In the genomic region with DNA sequence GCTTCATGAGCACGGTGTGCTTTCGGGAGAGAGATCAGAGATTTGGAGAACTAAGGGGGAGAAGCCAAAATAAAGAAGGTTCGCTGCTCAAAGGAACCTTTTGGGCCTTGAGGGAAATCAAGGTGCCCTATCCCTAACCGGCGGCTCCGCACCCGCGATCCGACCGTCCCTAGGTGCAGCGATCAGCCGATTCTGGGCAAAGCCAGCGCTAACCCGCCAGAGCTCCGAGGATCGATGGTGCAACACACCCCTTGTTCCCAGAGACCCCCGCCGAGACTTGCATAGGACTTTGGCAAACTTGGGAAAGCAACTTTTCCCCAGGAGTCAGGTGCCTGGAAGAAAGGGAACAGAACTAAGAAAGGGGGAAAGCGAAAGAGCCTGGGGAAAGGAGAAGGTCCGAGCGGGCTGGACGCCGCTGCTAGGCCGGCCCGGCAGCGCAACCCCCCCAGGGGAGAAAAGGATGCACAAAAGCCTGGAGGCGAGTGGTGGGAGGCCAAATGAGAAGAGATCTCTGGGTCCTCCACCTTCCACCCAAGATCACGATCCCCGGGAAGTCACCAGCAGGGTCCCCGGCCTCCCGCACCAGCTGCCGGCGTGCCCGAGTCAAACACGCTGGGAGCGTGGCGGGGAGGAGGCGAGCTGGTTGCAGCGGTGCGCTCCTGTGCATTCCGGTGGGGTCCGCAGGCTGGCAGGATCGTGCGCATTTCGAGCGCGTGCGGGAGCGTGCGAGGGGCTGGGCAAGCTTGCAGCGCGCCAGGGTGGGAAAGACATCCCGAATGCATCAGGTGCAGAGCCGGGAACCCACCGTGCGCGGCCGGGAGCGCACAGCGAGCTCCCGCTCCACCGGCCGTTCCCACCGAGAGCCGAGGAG, we compare ENCODE assay signal across 8 mouse cellular contexts. TPM values are rescaled to one million over a fixed set of nuclear protein-coding genes. Genes with fewer than 3 reads are reported as not detected.
A peak's percentile ranks its signal among the peaks of the same experiment; 100 is the strongest.
DNase-seq lines count a peak whose midpoint lies in the region; ATAC-seq and TF ChIP-seq lines count a peak whose summit lies in the region.

No protein-coding gene starts in this region.

- 0 out of 2 replicates have a peak overlapping the region, but pooled peaks have one; percentile 3 for H3K4me3 ChIP-seq in embryonic fibroblast, embryonic 13.5 days (ENCODE audit: insufficient read depth, low read length)
- H3K4me3 ChIP-seq in hindbrain, embryonic 11.5 days (ENCODE audit: low read depth, low read length): peak overlapping the region; percentile 84
- H3K4me3 ChIP-seq in limb, embryonic 10.5 days: peak overlapping the region; percentile 86
- peak overlapping the region; percentile 64 for H3K4me3 ChIP-seq in midbrain, embryonic 16.5 days (ENCODE audit: low read depth, low read length)

- H3K4me1 ChIP-seq in embryonic fibroblast, embryonic 13.5 days (ENCODE audit: control insufficient read depth, insufficient read depth, low read length): no peaks in the 10 kb centered on the region
- H3K4me1 ChIP-seq in hindbrain, embryonic 11.5 days (replicated peaks; ENCODE audit: control insufficient read depth, insufficient read depth, low read length): peaks cover 10% of the 10 kb centered on the region; the same call in 1 of the 2 replicates
- peaks cover 77% of the 10 kb centered on the region for H3K4me1 ChIP-seq in limb, embryonic 10.5 days
- peaks cover 14% of the 10 kb centered on the region for H3K4me1 ChIP-seq in midbrain, embryonic 16.5 days (ENCODE audit: control insufficient read depth, insufficient read depth, low read length)

- H3K4me2 ChIP-seq in hindbrain, embryonic 11.5 days (replicated peaks; ENCODE audit: low read depth, low read length): peak overlapping the region; percentile 96
- peak overlapping the region; percentile 96 for H3K4me2 ChIP-seq in midbrain, embryonic 16.5 days (ENCODE audit: low read length)

- no peak for ATAC-seq in hindbrain, embryonic 11.5 days (ENCODE audit: low FRiP score)
- ATAC-seq in midbrain, embryonic 16.5 days: peak; percentile 32; the same call in 1 of the 2 replicates

- peak; percentile 48 to 65 for DNase-seq in layer of hippocampus, adult 18-20 months (ENCODE audit: low spot score in 2 of 2)
- DNase-seq in layer of hippocampus, adult 8-10 months (ENCODE audit: low spot score in 2 of 2): no peak
- DNase-seq in adrenal gland, adult 18-20 months (ENCODE audit: low spot score in 2 of 2): peak; percentile 43 to 58
- DNase-seq in hindbrain, embryonic 11.5 days (ENCODE audit: low spot score): peak; percentile 70
- peak; percentile 72 for DNase-seq in limb, embryonic 10.5 days (ENCODE audit: low spot score)
- no peak for DNase-seq in c-Kit-positive CD71-positive TER-119-positive erythroid progenitor cells, embryonic 14.5 days (ENCODE audit: low spot score)

- no peaks in the 10 kb centered on the region for H3K9me3 ChIP-seq in hindbrain, embryonic 11.5 days (ENCODE audit: control insufficient read depth, low read length)
- no peaks in the 10 kb centered on the region for H3K9me3 ChIP-seq in limb, embryonic 10.5 days (replicated peaks)
- H3K9me3 ChIP-seq in midbrain, embryonic 16.5 days (replicated peaks; ENCODE audit: control insufficient read depth, low read length, poor library complexity, severe bottlenecking): no peaks in the 10 kb centered on the region

- H3K27ac ChIP-seq in embryonic fibroblast, embryonic 13.5 days (ENCODE audit: insufficient read depth, low read length): no peak overlapping the region
- no peak overlapping the region; the same call in 1 of the 2 replicates for H3K27ac ChIP-seq in hindbrain, embryonic 11.5 days (ENCODE audit: low read depth, low read length)
- H3K27ac ChIP-seq in limb, embryonic 10.5 days: peak overlapping the region; percentile 90
- no peak overlapping the region for H3K27ac ChIP-seq in midbrain, embryonic 16.5 days (ENCODE audit: low read length)

- no peak for TF ChIP-seq CTCF in embryonic fibroblast, embryonic 13.5 days (IDR thresholded peaks at IDR 0.05; ENCODE audit: borderline replicate concordance, insufficient read depth, low read length)

- H3K9ac ChIP-seq in hindbrain, embryonic 11.5 days (ENCODE audit: low read depth, low read length): peak overlapping the region; percentile 77
- H3K9ac ChIP-seq in midbrain, embryonic 16.5 days (ENCODE audit: low read depth, low read length): peak overlapping the region; percentile 73

- under 1% methylated on average over 57 of the region's 65 CpGs for WGBS in hindbrain, embryonic 11.5 days
- under 1% methylated on average over 65 of the region's 65 CpGs for WGBS in limb, embryonic 10.5 days
- under 1% methylated on average over 65 of the region's 65 CpGs for WGBS in midbrain, embryonic 16.5 days

- no peak for TF ChIP-seq POLR2A in embryonic fibroblast, embryonic 13.5 days (IDR thresholded peaks at IDR 0.05; ENCODE audit: low read depth, low read length)

- peaks cover 4% of the 10 kb centered on the region for H3K36me3 ChIP-seq in hindbrain, embryonic 11.5 days (ENCODE audit: control insufficient read depth, insufficient read depth, low read length)
- peaks cover 36% of the 10 kb centered on the region for H3K36me3 ChIP-seq in limb, embryonic 10.5 days
- H3K36me3 ChIP-seq in midbrain, embryonic 16.5 days (ENCODE audit: control insufficient read depth, insufficient read depth, low read length): no peaks in the 10 kb centered on the region

- no peaks in the 10 kb centered on the region for H3K27me3 ChIP-seq in hindbrain, embryonic 11.5 days (ENCODE audit: control insufficient read depth, insufficient read depth, low read length)
- peaks cover 88% of the 10 kb centered on the region for H3K27me3 ChIP-seq in limb, embryonic 10.5 days (ENCODE audit: low read depth, poor library complexity, severe bottlenecking)
- no peaks in the 10 kb centered on the region; the same call in 1 of the 2 replicates for H3K27me3 ChIP-seq in midbrain, embryonic 16.5 days (ENCODE audit: control insufficient read depth, insufficient read depth, low read depth, low read length)

RNA-seq across cellular contexts. Expression of a gene that starts 1.2 kb away (rescaled TPM):
- total RNA-seq in layer of hippocampus, adult 18-20 months (2021): 100 to 1,000 TPM; 142 to 156 TPM
- total RNA-seq in layer of hippocampus, adult 8-10 months (2022): 100 to 1,000 TPM; 118 to 146 (median 137) TPM
- total RNA-seq in adrenal gland, adult 18-20 months (2021): 10 to 100 TPM; 77.6 to 92.0 TPM
- not detected in 2 replicates for polyA plus RNA-seq in embryonic fibroblast, embryonic 13.5 days (2011; ENCODE audit: insufficient read length, low read depth, missing spikeins)
- polyA plus RNA-seq in hindbrain, embryonic 11.5 days (2014; fragmentation: Nextera tagmentation; extraction: Ambion mirVana): 8.4 and 10.6 TPM in 2 replicates
- polyA plus RNA-seq in limb, embryonic 10.5 days (2016; fragmentation: Nextera tagmentation; extraction: Ambion mirVana): 19.7 and 29.3 TPM in 2 replicates
- 5.4 and 6.4 TPM in 2 replicates for polyA plus RNA-seq in midbrain, embryonic 16.5 days (2015; fragmentation: Nextera tagmentation; extraction: Ambion mirVana)

Comparison
In these comparisons a context has a peak if more than half of its experiments do, and no peak if none do; other contexts are left out.
1. DNase-seq: peak in layer of hippocampus, adult 18-20 months (2 of 2), adrenal gland, adult 18-20 months (2 of 2), hindbrain, embryonic 11.5 days (single experiment) and limb, embryonic 10.5 days (single experiment); none in layer of hippocampus, adult 8-10 months (0 of 2) and c-Kit-positive CD71-positive TER-119-positive erythroid progenitor cells, embryonic 14.5 days (single experiment).
2. H3K4me3 ChIP-seq: peak in every context shown above with its lines; median percentile 86 in limb, embryonic 10.5 days; 84 in hindbrain, embryonic 11.5 days; 64 in midbrain, embryonic 16.5 days; 3 in embryonic fibroblast, embryonic 13.5 days.